Mouse (Mus musculus) spleen, adult 18-20 months (tissue): ENCODE data around the gene Sorbs1.
A peak's percentile ranks its signal among the peaks of the same experiment; 100 is the strongest.

Experiments used
- DNase-seq, 2 experiments: peaks; one replicate each; pipeline ENCODE4 v3.0.0; 2022; ENCODE audit warnings: mixed read lengths in 2 of 2

Gene Sorbs1

DNA sequence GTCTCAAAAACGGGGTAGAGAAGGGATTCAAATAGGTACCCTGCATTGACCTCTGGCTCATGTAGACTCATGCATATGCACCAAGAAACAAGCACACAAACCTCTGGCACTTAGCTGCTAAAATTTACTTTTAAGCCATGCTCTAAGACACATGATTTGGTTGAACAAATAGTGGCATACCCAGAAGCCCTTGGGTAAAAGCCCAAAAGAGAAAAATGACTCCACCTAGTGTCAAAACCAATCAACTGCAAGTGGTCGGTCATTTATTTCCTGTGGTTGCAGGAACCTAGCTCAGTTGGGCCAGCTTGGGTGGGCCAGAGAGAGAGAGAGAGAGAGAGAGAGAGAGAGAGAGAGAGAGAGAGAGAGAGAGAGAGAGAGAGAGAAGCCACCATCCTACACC lies 109.0 kb downstream of the Sorbs1 start:
- no peak for DNase-seq

DNA sequence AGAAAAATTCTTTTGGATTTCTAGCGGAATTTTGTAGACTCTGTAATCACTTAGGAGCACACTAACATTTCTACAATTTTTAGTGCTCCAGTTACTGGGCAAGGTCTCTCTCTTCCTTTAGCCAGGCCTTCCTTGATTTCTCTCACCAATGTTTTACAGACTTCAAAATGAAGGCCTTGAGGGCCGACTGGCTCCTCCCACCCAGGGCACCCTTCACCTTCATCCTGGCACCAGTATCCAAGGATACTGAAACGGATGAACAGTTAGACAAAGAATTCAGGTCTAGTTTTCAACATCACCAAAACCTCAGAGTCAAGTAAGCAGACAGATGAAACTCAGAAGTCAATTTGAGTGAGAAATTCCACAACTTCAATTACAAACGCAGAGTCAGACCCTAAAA lies 109.6 kb downstream of the Sorbs1 start:
- DNase-seq = no peak

DNA sequence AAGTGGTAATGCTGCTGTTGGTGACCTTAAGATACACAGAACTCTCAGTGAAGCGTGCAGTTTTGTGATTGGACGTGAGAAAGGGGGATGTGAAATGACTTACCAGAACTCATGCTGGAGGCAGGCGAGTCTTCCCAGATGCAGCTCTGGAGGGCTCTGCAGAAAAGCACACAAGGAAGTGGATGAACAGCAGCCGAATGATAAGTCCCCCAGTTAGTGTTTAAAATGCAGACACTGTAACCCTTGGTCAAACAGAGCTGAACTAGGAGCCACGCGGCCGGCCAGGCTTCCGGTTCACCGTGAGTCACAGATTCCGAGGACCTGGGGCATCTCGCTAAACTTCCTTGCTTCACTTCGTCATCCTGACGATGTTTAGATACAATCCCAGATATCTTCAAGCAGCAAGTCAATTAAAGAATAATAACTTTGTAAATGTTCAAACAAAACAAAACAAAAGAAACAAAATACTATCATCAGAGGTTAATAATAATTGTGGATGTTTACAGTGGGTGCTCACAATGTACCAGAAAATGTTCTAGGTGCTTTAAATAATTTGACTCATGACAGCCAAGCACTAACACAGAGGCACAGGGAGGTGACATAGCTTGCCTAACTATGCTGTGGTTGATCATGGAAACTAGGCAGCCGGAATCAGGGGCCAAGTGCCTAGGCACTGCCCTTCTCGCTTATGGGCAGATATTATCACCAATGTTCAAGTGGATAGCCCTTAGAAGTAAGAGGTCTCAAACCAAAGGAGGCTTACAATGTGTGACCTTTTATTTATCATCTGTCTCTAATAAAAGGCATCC lies 111.2 kb downstream of the Sorbs1 start:
- DNase-seq = peak in 1 of 2 experiments; percentile 8

DNA sequence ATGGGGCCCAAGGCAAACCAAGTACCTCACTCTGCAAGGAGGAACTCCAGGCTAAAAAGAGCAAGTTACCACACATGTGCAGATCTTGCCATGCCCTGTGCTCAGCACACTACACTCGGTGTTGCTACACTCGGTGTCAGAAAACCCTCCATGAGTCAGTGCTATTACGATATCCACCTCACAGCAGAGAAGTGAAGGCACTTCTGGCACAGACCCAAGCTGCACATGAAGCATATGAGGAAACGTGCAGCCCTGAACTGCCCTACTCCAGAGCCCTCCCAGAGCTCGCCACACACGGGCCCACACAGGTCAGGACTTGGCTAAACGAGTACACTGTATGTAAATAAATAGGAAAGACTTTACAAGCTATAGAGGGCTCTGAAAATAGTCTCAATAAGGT lies 112.4 kb downstream of the Sorbs1 start:
- no peak for DNase-seq

DNA sequence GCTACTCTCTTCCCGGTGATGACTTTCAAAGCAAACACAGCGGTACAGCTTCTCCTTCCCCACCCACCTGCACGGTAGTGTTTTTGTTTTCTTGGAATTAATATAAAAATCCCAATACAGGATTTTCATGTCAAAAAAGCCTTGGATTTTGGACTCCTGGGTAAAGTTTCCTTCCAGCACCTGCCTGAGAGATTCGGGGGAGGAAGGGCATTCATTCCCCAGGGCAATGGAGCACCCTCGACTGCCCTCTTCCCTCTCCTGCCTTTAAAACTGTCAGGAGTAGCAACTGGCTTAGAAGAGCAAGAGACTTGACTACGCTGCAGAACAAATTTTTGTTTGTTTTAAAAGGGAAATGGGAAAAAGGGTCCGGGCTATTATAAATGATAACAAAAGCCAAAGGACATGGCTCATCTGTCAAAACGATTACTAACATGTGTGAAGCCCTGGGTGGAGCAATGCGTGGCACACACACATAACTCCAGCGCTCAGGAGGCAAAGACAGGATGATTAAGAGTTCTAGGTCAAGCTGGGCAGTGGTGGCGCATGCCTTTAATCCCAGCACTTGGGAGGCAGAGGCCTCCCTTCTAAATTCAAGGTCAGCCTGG lies 113.1 kb downstream of the Sorbs1 start:
- no peak for DNase-seq

DNA sequence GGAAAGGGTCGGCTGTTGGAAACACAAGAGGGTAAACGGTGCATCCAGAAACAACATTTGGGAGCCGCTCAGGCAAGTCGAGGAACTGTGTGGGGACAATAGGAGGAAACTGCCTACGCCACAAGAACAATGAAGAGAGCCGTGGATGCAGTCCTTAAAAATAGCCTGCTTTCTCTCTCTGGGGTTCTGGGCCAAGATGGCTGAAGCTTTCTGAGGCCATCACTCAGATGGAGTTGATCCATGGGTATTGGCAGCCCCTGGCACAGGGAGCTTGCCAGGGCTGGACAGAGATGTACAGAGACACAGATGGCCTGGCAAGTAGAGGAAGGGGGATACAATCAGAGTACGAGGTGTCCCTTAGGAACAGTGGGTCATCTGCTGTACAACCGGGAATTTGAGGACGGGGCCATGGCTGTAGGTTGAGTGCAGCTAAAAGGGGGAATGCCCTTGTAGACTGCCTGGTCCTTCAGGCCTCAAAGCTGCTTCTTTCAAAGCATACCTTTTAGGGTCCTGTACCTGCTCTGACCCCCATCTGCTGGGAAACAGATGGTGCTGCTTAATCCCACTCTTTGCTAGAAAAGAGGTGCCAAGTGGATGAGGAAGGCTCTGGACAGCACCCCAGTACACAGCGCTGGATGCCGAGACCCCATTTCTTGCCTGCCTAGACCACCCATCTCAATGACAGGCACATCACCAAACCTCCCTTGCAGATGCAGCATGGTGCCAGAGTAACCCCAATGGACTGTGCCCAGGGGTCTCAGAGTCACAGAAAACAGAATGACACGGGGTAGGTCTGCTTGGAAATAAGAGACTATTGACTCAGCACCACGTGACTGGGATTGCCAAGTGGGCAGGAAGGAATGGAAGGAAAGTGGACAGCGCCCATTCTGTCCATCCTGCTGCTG lies 117.6 kb downstream of the Sorbs1 start:
- no peak for DNase-seq

DNA sequence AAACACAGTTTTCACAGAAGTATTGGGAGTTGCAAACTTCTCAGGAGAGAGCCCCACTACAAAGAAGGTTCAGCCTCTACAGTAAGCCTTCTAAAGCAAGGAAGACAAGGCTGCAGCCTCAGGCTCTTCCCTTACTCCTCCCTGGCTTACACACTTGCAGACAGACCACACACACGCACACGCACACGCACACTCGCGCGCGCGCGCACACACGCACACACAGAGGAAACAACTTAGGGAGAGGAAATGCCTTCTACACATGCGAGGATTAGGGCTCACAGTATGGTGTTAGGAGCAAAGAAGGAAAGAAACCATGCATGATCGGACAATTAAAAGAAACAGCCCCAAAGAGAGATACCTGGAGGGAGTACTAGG lies 118.3 kb downstream of the Sorbs1 start:
- no peak for DNase-seq

DNA sequence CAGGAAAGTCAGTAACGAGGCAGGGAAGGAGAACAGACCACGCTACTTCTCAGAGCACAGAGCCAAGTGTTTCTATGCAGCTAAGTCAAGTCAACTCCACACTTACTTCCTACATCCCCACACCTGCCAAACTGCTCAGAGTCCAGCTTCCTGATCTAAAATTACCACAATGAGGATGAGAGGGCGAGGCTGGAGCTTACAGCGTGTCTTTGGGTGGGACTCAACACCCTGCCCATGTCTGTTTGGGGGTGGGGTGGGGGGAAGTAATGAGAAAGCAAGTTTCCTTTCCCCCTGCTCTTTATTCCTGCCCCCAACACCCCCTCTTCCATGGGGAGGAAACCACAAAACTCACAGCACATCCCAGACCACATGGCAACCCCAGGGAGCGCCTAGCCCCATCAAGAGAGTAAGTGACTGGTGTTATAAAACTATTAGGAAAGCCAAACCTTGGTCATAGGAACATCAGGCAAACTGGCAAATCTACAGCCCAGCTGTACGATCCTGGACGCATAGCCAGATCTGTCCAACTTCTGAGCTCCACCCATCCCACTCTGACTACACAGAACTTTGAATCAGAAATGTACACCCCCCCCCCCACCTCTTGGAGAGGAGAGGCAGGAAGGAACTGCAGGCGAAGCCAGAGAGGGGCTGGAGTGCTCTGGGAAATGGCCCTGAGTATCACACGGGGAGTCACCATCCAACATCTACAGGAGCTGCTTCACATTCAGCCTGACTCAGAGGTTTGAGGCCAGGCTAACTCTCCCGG lies 118.8 kb downstream of the Sorbs1 start:
- DNase-seq = no peak

DNA sequence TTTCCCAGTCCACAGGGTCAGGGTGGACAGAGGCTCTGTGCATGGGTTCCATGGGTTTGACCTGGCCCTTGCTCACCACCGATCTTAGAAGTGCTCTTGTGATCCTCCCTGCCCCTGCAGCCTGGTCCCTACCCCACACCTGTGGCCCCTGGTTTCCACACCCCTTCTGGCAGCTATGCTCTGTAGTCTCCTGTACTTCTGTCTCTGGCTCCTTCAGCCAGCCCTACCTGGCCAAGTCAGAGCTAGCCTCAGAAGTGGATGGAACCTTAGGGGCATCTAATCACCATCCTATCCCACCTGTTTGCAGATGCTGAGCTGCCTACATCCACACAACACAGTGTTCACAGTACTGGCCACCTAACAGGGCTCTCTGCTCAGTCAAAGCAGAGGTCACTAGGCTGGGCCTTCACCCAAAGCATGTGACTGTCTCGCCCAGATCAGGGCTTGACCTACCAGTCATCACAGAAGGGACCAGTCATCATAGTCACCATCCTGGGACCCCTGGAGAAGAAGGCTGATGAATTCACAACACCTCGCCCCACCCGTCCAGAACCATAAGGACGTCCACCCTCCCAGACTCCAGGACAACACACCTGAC lies 120.7 kb downstream of the Sorbs1 start:
- no peak for DNase-seq

DNA sequence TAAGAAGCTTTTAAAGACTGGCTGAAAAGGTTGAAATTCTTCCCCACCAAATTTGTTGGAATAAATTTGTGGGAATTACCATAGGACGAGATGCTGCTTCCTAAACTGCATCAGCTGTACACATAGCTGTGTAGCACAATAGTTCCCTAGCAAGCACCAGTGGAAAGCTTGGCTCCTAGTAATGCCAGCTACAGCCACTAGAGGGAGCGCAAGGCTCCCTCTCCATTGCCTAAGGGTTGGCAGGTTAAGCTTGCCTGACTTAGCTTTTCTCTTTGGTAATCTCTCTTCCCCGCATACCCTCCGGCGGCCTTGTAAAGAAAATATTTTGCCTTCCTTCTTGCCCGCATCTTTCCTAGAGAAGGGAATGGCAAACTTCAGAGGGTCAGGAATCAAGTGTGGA lies 122.1 kb downstream of the Sorbs1 start:
- DNase-seq = peak; percentile 52 to 76

DNA sequence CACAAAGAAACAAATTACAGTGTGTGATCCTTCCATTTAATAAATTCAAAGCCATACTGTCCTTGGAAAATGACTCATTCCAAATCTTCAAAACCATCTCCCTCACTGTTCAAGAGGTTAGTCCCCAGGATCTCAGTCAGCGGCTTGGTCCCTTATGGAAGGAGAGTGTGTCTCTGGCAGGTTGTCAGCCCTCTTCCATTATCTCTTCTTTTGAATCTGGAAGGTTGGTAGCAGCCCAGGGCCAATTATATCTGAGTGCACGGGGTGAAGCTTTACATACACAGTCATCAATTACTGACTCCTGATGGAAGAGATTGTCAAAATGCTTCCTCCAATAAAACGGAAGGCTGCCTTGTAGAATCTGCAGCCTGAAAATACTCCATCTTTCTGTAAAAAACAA lies 126.7 kb downstream of the Sorbs1 start:
- no peak for DNase-seq

DNA sequence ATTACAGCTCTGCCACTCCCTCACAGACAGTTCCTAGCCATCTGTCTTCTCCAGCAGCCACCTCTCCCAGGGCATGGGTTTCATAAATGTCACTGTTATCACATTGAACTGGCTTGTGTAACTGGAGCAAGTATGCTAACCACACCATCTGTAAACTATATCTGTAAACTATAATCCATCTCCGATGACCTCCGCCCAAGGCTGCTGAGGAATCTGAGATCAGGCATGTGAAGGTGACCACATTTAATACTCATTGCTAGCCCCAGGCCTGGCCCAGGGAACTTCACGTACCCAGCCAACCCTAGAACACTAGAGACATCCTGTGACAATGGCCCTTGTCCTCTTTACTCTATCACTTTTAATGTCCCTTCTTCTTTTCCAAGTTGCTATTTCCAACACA lies 128.2 kb downstream of the Sorbs1 start:
- DNase-seq = no peak

DNA sequence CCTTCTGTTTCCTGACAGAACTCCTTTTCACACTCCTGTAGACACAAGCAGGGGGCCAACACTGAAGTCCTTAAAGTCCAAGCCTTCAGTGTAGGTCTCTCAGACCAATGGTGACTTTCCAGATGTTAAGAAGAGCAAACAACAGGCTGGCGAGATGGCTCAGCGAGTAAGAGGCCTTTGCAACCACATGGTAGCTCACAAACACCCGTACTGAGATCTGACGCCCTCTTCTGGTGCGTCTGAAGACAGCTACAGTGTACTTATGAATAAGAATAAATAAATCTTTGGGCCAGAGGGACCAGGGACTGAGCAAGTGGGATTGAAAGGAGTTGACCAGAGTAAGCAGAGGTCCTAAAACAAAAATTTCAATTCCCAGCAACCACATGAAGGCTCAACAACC lies 129.6 kb downstream of the Sorbs1 start:
- no peak for DNase-seq

DNA sequence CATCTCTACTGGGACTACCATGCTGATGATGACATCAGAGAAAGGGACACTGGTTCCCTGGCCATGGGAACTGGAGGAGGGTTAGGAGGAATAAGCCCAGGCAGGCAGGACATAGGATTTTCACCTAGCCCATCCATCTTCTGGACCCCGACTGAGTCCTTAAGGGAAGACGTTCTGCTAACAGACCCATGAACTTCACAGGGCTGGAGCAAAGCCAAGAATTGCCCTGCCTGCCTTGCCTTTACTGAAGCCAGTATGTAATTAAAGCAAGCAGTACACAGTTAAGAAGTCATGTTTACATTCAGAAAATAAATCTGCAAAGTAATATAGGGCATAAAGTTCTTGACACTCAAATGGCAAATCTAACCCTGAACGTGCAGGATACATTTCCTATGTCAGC lies 132.9 kb downstream of the Sorbs1 start:
- DNase-seq = no peak

DNA sequence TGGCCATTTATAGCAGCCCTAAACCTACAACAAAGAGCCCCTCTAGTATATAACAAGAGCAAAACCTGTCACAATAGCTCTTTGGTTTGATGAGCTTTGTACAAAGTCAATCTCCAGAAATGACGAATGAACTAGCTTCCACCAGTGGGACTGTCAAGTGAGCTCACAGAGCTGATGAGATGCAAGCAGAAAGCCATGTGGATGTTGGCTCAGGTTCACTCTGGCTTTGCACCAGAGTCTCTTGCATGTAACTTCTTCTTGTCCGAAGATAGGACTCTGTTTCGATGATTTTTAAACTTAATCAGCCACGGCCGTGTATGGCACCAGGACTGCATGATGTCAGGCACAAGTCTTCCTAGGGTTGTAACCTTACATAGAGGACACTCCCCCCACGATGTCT lies 133.6 kb downstream of the Sorbs1 start:
- no peak for DNase-seq

DNA sequence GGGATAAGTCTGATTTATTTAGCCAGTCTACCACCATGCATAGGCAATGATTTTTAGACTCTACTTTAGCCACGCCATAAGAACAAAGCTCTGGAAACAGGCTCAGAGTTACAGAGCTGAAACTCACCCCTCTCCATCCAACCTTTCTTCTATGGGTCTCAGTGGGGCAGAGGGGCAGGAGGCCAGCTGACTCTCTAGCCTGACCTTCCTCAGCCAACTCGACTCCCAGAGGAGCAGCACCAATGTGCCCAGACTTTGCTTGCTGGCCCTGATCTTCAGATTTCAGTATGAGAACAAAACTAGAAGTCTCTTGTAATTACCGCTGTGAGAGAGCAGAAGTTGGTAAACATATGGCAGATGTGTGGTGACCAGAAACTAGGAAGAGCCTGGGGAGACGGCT lies 134.5 kb downstream of the Sorbs1 start:
- DNase-seq = no peak

DNA sequence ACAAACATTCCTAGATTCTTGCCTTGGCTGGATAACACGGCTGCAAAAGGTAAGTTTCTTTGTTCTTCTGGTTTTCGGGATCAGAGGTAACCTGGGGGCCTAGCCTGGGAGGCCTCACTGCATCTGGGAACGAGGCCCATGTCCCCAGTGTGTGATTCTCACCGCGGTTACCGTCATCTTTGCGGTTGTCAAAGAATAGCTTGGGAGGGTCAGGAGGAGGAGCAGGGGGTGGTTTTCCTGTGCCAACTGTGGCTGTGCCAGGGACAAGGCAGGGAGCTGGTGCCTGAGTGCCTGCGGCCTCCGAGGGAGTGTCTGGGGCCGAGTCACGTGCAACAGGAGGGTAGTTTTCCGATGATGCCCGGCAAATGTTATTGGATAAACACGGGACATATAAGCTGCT lies 135.9 kb downstream of the Sorbs1 start:
- DNase-seq = no peak

DNA sequence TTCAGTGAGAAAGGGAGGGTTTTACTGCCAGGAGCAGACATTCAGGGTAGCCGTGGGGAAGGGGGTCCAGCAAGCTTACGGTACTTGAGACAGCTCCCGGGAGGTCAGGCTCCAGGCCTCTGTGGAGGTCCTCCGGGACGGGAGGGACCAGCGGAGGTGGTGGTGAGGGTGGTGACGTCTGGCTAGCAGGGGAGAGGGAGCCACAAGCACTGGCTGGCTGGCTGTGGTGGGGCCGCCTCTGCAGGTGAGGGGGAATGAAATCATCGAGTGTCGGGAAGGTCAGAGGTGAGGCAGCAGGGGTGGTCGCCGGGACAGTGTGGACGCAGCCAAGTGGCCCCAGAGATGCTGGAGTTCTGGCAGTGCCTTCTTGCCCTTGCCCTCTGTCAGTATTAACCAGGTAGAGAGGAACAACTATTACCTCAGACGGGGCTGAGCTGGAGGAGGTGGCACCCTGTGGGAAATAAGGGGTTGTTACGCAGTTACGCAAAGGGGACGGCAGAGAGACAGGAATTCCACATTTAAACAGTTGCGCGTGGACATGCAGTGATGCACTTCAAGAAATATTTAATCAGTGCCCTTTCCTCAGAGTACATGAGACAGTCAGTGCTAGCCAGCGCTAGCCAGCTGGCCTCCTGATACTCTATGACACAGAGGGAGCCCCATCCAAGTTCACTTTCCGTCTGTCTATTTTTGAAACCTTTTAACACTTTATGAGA lies 136.9 kb downstream of the Sorbs1 start:
- no peak for DNase-seq

DNA sequence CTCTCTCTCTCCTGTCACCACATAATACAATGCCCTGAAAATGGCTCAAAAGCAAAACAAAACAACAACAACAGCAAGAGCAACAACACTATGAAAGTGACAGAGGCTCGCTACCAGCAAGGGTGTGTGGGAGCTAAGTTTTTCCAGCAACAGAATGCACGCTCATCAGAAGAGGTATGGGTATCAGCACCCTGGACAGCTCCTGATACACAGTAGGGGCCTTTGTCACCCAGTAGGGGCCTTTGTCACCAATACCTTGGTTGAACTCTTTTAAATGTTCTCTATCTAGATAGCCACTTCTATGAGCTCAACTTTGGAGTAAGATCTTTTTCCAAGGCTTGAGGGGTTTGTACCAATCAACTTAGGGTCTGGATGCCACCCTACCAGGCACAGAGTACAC lies 138.9 kb downstream of the Sorbs1 start:
- no peak for DNase-seq

DNA sequence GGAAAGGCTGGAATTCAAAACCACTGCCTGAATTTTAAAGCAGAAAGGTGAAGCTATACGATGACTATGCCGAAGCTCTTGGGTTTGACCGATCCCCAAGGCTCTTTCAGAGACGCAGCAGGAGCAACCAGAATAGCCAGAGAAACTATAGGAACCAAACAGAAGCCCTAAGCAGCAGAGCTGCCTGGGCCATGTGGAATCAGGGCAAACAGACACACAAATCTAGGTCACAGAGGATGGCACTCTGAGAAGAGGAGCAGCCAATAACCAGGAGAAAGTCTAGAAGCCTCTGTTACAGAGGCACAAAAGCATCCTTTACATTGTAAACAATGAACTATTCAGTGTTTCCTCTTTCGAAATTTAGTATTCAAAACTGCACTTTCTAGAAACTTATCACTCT lies 140.9 kb downstream of the Sorbs1 start:
- DNase-seq = no peak

DNA sequence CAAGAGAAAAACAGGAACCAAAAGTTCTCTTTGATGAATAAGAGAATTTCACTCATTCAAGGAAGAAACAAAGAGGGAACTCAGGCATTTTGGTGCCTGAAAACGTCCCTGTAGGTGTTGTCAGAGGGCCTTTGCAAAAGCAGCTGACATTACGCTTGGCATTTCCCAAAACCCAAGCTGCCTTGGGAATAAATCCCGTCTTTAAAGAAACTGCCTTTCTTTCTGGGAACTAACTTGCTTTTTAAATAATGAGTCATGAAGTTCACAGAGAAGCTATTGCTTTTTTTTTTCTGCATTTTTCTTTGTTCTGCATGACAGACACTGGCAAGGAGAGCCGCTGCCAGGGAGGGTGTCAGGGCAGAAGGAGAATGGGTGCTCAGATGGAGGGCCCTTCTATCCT lies 141.7 kb downstream of the Sorbs1 start:
- no peak for DNase-seq
